Mouse (Mus musculus): ENCODE measurements at regions not wholly inside any gene's neighbourhood (a gene's known extent, or its start where the extent isn't known, plus 50 kb on each side); places are given as distances from the start of the nearest gene placed in this dataset.

DNA sequence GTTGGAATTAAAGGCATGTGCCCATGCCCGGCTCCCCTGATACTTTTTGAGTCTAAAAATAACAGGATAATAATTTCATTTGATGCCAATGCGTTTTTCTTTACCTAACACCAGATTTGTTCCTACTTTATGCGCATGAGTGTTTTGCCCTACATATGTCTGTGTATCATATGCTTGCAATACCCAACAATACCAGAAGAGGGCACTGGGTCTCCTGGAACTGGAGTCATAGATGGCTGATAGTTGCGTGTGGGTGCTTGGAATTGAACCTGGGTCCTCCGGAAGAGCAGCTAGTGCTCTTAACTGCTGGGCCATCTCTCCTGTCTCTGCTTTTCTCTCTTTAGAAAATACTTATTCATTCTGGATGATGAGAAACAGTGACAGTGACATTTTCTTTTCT, 67.3 kb upstream of the Rgs6 start:
- Histone ChIP-seq H3K36me3 (ENCODE audit: control insufficient read depth, insufficient read depth, low read length, poor library complexity, severe bottlenecking) (no peaks in the 10 kb centered on the region), H3K27me3 (ENCODE audit: control insufficient read depth, insufficient read depth, low read length, poor library complexity, severe bottlenecking) (no peaks in the 10 kb centered on the region)
- peak; percentile 8 for DNase-seq (ENCODE audit: low read depth, low spot score)

- H3K27me3 ChIP-seq (ENCODE audit: control insufficient read depth, insufficient read depth, low read length, poor library complexity, severe bottlenecking): no peaks in the 10 kb centered on the region
- DNase-seq (ENCODE audit: low read depth, low spot score): no peak
- H3K36me3 ChIP-seq (ENCODE audit: control insufficient read depth, insufficient read depth, low read length, poor library complexity, severe bottlenecking): no peaks in the 10 kb centered on the region
These were observed 63.1 kb upstream of the Rgs6 start for GRCm38 (mm10) chr12:82524987-82525386.
